Mouse (Mus musculus) naive thymus-derived CD4-positive, alpha-beta T cell, adult 2 months (primary cell): Measurements from ENCODE around the gene Tmc4.

Experiments used
- DNase-seq: peaks from one replicate; pipeline ENCODE4 v3.0.0-alpha.2; 2011; ENCODE audit warnings: low read depth

Gene Tmc4

GRCm38 (mm10) chr7:3630478-3630815 is 46.9 kb downstream of the Tmc4 start:
- no peak for DNase-seq

GRCm38 (mm10) chr7:3629543-3630477 is 47.5 kb downstream of the Tmc4 start, which contains the start of the genes Tfpt and Prpf31:
Gene Tfpt, minus strand, starts transcription at chr7:3629929.
Gene Prpf31, plus strand, starts transcription at chr7:3629985.
- DNase-seq = peak; percentile 93

GRCm38 (mm10) chr7:3629030-3629429 is 48.3 kb downstream of the Tmc4 start:
- DNase-seq = no peak

GRCm38 (mm10) chr7:3617242-3617995 is 59.9 kb downstream of the Tmc4 start, which contains the start of gene Ndufa3:
Gene Ndufa3, plus strand, starts transcription at chr7:3617373.
- DNase-seq = peak; percentile 95

- no peak for DNase-seq
Observed at GRCm38 (mm10) chr7:3616389-3617241, 60.7 kb downstream of the Tmc4 start.

GRCm38 (mm10) chr7:3616057-3616388 is 61.3 kb downstream of the Tmc4 start, which contains the start of gene Oscar:
Gene Oscar, minus strand, starts transcription at chr7:3616157.
- no peak for DNase-seq
